Mouse (Mus musculus): ENCODE measurements around the gene Tubb3.
"Not testable (repeated sequence)": the region's sequence is repeated elsewhere in the genome, so short reads cannot be mapped to it uniquely, and the experiment has no call there.

DNA sequence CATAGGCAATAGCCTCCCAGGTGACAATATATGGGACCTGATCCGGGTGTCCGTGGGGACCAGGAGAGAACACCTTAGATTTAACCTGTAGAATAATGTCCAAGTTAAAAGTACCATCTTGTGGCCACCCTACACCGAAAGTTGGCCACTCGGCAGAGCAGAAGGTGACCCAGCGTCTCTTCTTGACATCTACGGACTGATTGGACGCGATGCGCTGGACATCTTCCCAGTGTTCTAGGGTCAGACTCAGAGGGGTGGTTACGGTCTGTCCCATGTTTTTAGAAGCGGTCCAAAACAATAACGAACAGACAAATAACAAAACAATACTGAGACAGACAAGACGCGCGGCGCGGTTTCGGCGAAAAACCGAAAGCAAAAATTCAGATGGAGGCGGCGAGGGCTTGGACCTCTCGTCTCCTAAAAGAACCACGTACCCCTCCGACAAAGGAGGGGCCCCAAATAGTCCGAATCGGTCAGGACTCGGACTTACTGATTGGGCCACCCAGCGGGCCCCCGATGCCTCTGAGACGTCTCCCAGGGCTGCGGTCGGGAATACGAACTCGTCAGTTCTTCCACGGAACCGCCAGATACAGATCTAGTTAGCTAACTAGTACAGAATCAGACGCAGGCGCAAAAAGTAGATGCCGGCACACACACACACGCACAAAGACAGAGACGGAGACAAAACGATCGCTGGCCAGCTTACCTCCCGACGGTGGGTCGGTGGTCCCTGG is 22.2 kb downstream of the Tubb3 start:
- TF ChIP-seq CTCF (IDR thresholded peaks at IDR 0.05; ENCODE audit: low read depth); EP300 (optimal IDR thresholded peaks at IDR 0.05): not testable (repeated sequence)
